Mouse (Mus musculus) intestine, embryonic 16.5 days (tissue): ENCODE measurements around the gene Ms4a1. TPM values are rescaled to one million over a fixed set of nuclear protein-coding genes. Genes with fewer than 3 reads are reported as not detected.
A peak's percentile ranks its signal among the peaks of the same experiment; 100 is the strongest.

ENCODE experiments used
- ATAC-seq: fragments of 200-750 bp; cut with Nextera tagmentation; 2 replicates; pipeline ENCODE4 v1.8.0; 2017; ENCODE audit warnings: moderate TSS enrichment, moderate library complexity
- H3K27ac ChIP-seq: fragments of 300-500 bp; sonication (generic); 2 replicates; pipeline ENCODE4 v1.5.1; 2014; ENCODE audit warnings: mild to moderate bottlenecking, low read length
- H3K27me3 ChIP-seq: fragments of 300-500 bp; sonication (generic); replicated peaks from 2 replicates; pipeline ENCODE4 v1.6.1; 2014; ENCODE audit warnings: low read length, control low read depth, mixed read lengths; ENCODE audit not compliant: control insufficient read depth, insufficient read depth
- H3K36me3 ChIP-seq: fragments of 300-500 bp; sonication (generic); 2 replicates; pipeline ENCODE4 v1.6.1; 2014; ENCODE audit warnings: low read length, control low read depth; ENCODE audit not compliant: control insufficient read depth, insufficient read depth
- H3K4me1 ChIP-seq: fragments of 300-500 bp; sonication (generic); 2 replicates; pipeline ENCODE4 v1.6.1; 2014; ENCODE audit warnings: low read length, control low read depth, mixed read lengths; ENCODE audit not compliant: control insufficient read depth, insufficient read depth
- H3K4me2 ChIP-seq: fragments of 300-500 bp; sonication (generic); 2 replicates; pipeline ENCODE4 v1.6.1; 2014; ENCODE audit warnings: low read depth, low read length, control low read depth
- H3K4me3 ChIP-seq: fragments of 300-500 bp; sonication (generic); 2 replicates; pipeline ENCODE4 v1.5.1; 2014; ENCODE audit warnings: mild to moderate bottlenecking, low read length
- H3K9ac ChIP-seq: fragments of 300-500 bp; sonication (generic); 2 replicates; pipeline ENCODE4 v1.6.1; 2014; ENCODE audit warnings: low read depth, low read length
- H3K9me3 ChIP-seq: fragments of 300-500 bp; sonication (generic); 2 replicates; pipeline ENCODE4 v1.6.1; 2016; ENCODE audit warnings: low read length, control low read depth; ENCODE audit not compliant: control insufficient read depth
- WGBS: fragments of 180-500 bp; shearing (Covaris S2); extraction: QIAGEN DNeasy Blood & Tissue Kit; methylation state at CpG from one replicate; pipeline ENCODE4 v1.1.7; 2014; 5-methylcytosine and 5-hydroxymethylcytosine counted together
- polyA plus RNA-seq: library from polyadenylated mRNA; unstranded; fragments of >200 nt; fragmentation: Nextera tagmentation; extraction: Ambion mirVana; gene quantifications from 2 replicates; pipeline ENCODE4 v1.2.1, GENCODE M21; 2015

Ms4a1 gene
- polyA plus RNA-seq, 1 experiment from 2014 or later: not detected

DNA sequence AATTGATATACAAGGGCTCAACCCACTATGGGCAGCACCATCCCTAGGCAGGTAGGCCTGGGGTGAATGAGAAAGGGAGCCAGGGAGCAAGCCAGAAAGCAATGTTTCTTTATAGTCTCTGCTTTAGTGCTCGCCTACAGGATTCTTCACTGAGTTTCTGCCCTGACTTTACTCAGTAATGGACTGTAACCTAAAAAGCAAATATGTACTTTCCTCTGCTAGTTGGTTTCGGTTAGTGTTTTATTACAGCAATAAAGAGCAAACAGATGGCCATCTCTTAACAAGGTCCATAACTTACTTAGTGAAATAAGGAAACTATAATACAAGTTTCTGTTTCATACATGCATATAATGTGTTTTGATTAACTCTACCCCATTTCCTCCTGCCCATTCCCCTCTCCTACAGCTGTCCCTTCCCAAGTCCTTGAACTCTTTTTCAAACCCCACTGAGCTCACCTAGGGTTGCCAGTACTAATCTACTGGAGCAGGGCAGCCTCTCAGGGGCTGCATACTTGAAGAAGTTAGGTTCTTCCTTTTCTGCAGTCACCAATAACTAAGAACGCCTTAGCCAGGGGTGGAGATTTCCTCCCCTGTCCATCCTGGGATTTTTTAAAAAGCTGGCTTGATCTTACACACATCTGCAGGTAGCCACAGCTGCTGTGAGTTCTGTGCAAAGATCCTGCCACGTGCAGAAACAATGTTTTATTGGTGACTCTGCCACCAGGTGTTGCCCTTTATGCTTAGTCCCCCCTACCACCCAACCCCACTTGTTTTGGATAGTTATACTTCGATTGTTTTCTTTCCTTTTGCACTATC, 30.9 kb downstream of the Ms4a1 start:
- no peaks in the 10 kb centered on the region for H3K4me1 ChIP-seq
- H3K27ac ChIP-seq: peak overlapping the region; percentile 95
- no peak overlapping the region for H3K4me3 ChIP-seq
- no peaks in the 10 kb centered on the region for H3K27me3 ChIP-seq
- no peaks in the 10 kb centered on the region for H3K36me3 ChIP-seq
- H3K9me3 ChIP-seq: no peaks in the 10 kb centered on the region
- H3K4me2 ChIP-seq: no peak overlapping the region
- ATAC-seq: peak; percentile 93
- 43% methylated on average over 5 of the region's 5 CpGs for WGBS
- no peak overlapping the region for H3K9ac ChIP-seq

DNA sequence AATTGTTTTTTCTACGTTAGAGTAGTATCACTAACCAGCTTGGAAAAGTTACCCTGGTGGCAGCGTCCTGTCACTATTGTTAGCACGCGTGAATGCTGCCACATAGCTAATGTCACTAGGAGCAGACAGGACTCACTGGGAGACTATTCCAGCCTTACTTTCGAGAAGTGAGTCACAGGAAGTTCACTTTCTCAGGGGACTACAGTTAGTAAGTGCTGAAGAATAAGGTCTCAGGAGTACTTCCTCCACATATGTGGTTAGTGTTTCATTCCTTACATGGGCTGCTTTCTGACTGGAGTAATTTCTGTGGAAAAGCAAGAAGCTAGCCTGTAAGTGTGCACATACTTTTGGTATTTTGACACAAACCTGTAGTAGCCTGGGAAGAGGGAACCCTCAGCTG, 31.8 kb downstream of the Ms4a1 start:
- H3K4me1 ChIP-seq: no peaks in the 10 kb centered on the region
- H3K27me3 ChIP-seq: no peaks in the 10 kb centered on the region
- H3K27ac ChIP-seq: peak overlapping the region; percentile 91
- WGBS: 79% methylated on average over 5 of the region's 5 CpGs
- no peak overlapping the region for H3K4me2 ChIP-seq
- no peak for ATAC-seq
- H3K36me3 ChIP-seq: no peaks in the 10 kb centered on the region
- no peak overlapping the region for H3K9ac ChIP-seq
- H3K4me3 ChIP-seq: no peak overlapping the region
- no peaks in the 10 kb centered on the region for H3K9me3 ChIP-seq

DNA sequence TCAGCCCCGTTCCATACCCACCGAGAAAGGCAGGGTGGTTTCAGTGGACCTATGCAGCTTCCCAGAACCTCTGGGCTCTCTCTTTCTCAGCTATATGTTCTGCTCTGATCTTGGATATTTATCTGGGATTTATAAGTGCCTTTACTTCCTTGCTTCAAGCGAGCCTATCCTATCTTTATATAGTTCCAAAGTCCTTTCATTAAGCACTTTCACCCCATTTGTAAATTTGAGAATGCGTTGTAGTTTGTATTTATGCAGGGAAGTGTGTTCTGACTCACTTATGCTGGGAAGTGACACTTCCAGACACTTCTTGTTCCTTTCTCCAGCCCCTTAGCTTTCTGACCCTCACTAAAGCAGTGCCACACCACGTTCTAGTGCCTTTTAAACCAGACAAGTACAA, 33.7 kb downstream of the Ms4a1 start, which contains the start of gene Ms4a12:
Ms4a12 (minus strand) TSS at position 101 of the 400 bp plus-strand sequence.
- no peaks in the 10 kb centered on the region for H3K9me3 ChIP-seq
- peak; percentile 16; the same call in 1 of the 2 replicates for ATAC-seq
- H3K9ac ChIP-seq: no peak within 1 kb of the TSS
- no peak within 1 kb of the TSS for H3K4me3 ChIP-seq
- H3K4me2 ChIP-seq: no peak within 1 kb of the TSS
- H3K27ac ChIP-seq: peak within 1 kb of the TSS; percentile 64
- 58% methylated on average over 5 of the region's 5 CpGs for WGBS
- H3K4me1 ChIP-seq: no peaks in the 10 kb centered on the region
- no peaks in the 10 kb centered on the region for H3K36me3 ChIP-seq
- no peaks in the 10 kb centered on the region for H3K27me3 ChIP-seq

Other genes with a start within 250 kb of the Ms4a1 start
- gene Ms4a18, start 248.2 kb downstream of the Ms4a1 start, polyA plus RNA-seq: 40.6 and 41.9 TPM in 2 replicates
- 37.6 and 39.5 TPM in 2 replicates for gene Ms4a8a, start 185.1 kb downstream of the Ms4a1 start, polyA plus RNA-seq
- not detected in 2 replicates for gene 1700017D01Rik, start 135.4 kb downstream of the Ms4a1 start, polyA plus RNA-seq
- not detected in 2 replicates for gene 1700025F22Rik, start 100.9 kb downstream of the Ms4a1 start, polyA plus RNA-seq
- not detected in 2 replicates for gene Ms4a13, start 69.5 kb downstream of the Ms4a1 start, polyA plus RNA-seq
- gene Ms4a12, start 33.8 kb downstream of the Ms4a1 start, polyA plus RNA-seq: 0.37 and 0.38 TPM in 2 replicates
- gene Ms4a5, start 17.6 kb upstream of the Ms4a1 start, polyA plus RNA-seq: not detected in 2 replicates
- gene Ms4a14, start 48.2 kb upstream of the Ms4a1 start, polyA plus RNA-seq: 0.02 TPM in 1 of 2 replicates, not detected in the other
- 3.9 and 4.0 TPM in 2 replicates for gene Ms4a7, start 69.9 kb upstream of the Ms4a1 start, polyA plus RNA-seq
- gene Ms4a4a, start 109.3 kb upstream of the Ms4a1 start, polyA plus RNA-seq: 7.2 and 9.6 TPM in 2 replicates
- gene Ms4a4c, start 138.5 kb upstream of the Ms4a1 start, polyA plus RNA-seq: 1.5 and 1.6 TPM in 2 replicates
- gene Ms4a4b, start 177.3 kb upstream of the Ms4a1 start, polyA plus RNA-seq: 0.50 and 0.72 TPM in 2 replicates
- gene Ms4a6c, start 203.1 kb upstream of the Ms4a1 start, polyA plus RNA-seq: 9.5 and 10.3 TPM in 2 replicates
- not detected in 2 replicates for gene Gm8369, start 219.7 kb upstream of the Ms4a1 start, polyA plus RNA-seq